Mouse (Mus musculus): ENCODE results near the gene Smyd1. TPM values are rescaled to one million over a fixed set of nuclear protein-coding genes. Genes with fewer than 3 reads are reported as not detected.
"Not testable (repeated sequence)": the region's sequence is repeated elsewhere in the genome, so short reads cannot be mapped to it uniquely, and the experiment has no call there.

The Smyd1 gene
- polyA plus RNA-seq, 1 experiment from 2014 or later: 0.18 TPM

- Histone ChIP-seq H3K4me1 (ENCODE audit: control insufficient read depth, insufficient read depth, low read length) (peaks cover 8% of the 10 kb centered on the region), H3K9me3 (ENCODE audit: control insufficient read depth, low read length) (no peaks in the 10 kb centered on the region), H3K4me3 (replicated peaks; ENCODE audit: low read depth, low read length) (peak overlapping the region; percentile 91), H3K27ac (replicated peaks; ENCODE audit: low read depth, low read length) (peak overlapping the region; percentile 96), H3K27me3 (ENCODE audit: control insufficient read depth, insufficient read depth, low read length) (no peaks in the 10 kb centered on the region), H3K4me2 (ENCODE audit: low read length) (peak overlapping the region; percentile 69), H3K36me3 (ENCODE audit: control insufficient read depth, insufficient read depth, low read length) (no peaks in the 10 kb centered on the region), H3K9ac (replicated peaks; ENCODE audit: low read length) (peak overlapping the region; percentile 98)
- peak; percentile 65 for ATAC-seq (ENCODE audit: low FRiP score, low TSS enrichment)
- no peak for DNase-seq
- WGBS: 2% methylated on average over 8 of the region's 8 CpGs
Observed at GRCm38 (mm10) chr6:71271057-71271388, 51.0 kb downstream of the Smyd1 start.

DNA sequence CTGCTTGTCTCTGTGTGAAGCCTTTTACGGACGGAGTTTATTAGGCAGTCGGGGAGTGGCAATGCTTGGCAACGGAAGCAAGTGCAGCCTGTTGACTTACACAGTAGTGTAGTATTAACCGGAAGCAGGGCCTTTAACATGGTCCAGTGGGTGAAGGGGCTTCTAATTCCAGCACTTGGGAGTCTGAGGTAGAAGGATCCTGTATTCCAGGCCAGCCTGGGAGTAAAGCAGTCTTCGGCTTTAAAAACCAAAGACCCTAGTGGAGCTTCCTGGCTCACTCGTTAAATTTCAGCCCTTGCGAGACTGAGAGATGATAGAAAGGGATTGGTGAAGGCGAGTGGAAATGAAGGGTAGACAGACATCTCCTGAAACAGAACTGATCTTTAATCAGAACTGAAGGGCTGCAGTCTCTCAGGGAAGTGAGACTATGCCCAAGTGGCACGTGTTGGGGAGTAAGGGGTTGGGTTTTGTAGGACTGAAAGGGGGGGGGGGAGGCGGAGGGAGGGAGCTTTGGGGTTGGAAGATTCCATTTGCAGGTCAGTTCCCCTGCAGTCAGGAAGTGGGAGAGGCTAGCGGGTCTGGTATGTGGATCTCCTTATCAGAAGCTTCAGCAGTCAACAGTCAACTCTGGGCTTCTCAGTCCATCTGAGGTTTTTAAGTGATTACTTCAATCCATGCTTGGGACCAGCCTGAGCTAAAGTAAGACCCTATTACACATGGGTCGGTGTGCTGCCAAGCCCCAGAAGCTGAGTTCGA, 51.6 kb downstream of the Smyd1 start:
- Histone ChIP-seq H3K9ac (replicated peaks; ENCODE audit: low read length) (peak overlapping the region; percentile 98), H3K4me1 (ENCODE audit: control insufficient read depth, insufficient read depth, low read length) (peaks cover 8% of the 10 kb centered on the region), H3K27ac (replicated peaks; ENCODE audit: low read depth, low read length) (peak overlapping the region; percentile 96), H3K4me2 (ENCODE audit: low read length) (peak overlapping the region; percentile 69), H3K9me3 (ENCODE audit: control insufficient read depth, low read length) (no peaks in the 10 kb centered on the region), H3K4me3 (replicated peaks; ENCODE audit: low read depth, low read length) (peak overlapping the region; percentile 91), H3K27me3 (ENCODE audit: control insufficient read depth, insufficient read depth, low read length) (no peaks in the 10 kb centered on the region), H3K36me3 (ENCODE audit: control insufficient read depth, insufficient read depth, low read length) (no peaks in the 10 kb centered on the region)
- peak; percentile 58 for DNase-seq
- WGBS: 37% methylated on average over 13 of the region's 14 CpGs
- ATAC-seq (ENCODE audit: low FRiP score, low TSS enrichment): no peak; the same call in 1 of the 2 replicates

GRCm38 (mm10) chr6:71269686-71270050, 52.4 kb downstream of the Smyd1 start:
- H3K9me3 ChIP-seq (ENCODE audit: control insufficient read depth, low read length); H3K4me2 ChIP-seq (ENCODE audit: low read length); H3K27ac ChIP-seq (replicated peaks; ENCODE audit: low read depth, low read length); H3K36me3 ChIP-seq (ENCODE audit: control insufficient read depth, insufficient read depth, low read length); H3K9ac ChIP-seq (replicated peaks; ENCODE audit: low read length); ATAC-seq (ENCODE audit: low FRiP score, low TSS enrichment); H3K27me3 ChIP-seq (ENCODE audit: control insufficient read depth, insufficient read depth, low read length); H3K4me3 ChIP-seq (replicated peaks; ENCODE audit: low read depth, low read length); H3K4me1 ChIP-seq (ENCODE audit: control insufficient read depth, insufficient read depth, low read length); DNase-seq: not testable (repeated sequence)
- 93% methylated on average over 6 of the region's 6 CpGs for WGBS

GRCm38 (mm10) chr6:71268929-71269685, 52.9 kb downstream of the Smyd1 start:
- Histone ChIP-seq H3K4me2 (ENCODE audit: low read length) (no peak overlapping the region), H3K27ac (replicated peaks; ENCODE audit: low read depth, low read length) (no peak overlapping the region), H3K4me1 (ENCODE audit: control insufficient read depth, insufficient read depth, low read length) (peaks cover 8% of the 10 kb centered on the region), H3K27me3 (ENCODE audit: control insufficient read depth, insufficient read depth, low read length) (no peaks in the 10 kb centered on the region), H3K9me3 (ENCODE audit: control insufficient read depth, low read length) (no peaks in the 10 kb centered on the region), H3K4me3 (replicated peaks; ENCODE audit: low read depth, low read length) (no peak overlapping the region), H3K36me3 (ENCODE audit: control insufficient read depth, insufficient read depth, low read length) (no peaks in the 10 kb centered on the region), H3K9ac (replicated peaks; ENCODE audit: low read length) (no peak overlapping the region)
- no peak for ATAC-seq (ENCODE audit: low FRiP score, low TSS enrichment)
- DNase-seq: peak; percentile 24
- 66% methylated on average over 7 of the region's 7 CpGs for WGBS

- not testable (repeated sequence) for ATAC-seq (ENCODE audit: low FRiP score, low TSS enrichment); H3K4me3 ChIP-seq (replicated peaks; ENCODE audit: low read depth, low read length); H3K36me3 ChIP-seq (ENCODE audit: control insufficient read depth, insufficient read depth, low read length); H3K27me3 ChIP-seq (ENCODE audit: control insufficient read depth, insufficient read depth, low read length); H3K4me1 ChIP-seq (ENCODE audit: control insufficient read depth, insufficient read depth, low read length); H3K9ac ChIP-seq (replicated peaks; ENCODE audit: low read length); DNase-seq; H3K9me3 ChIP-seq (ENCODE audit: control insufficient read depth, low read length); H3K27ac ChIP-seq (replicated peaks; ENCODE audit: low read depth, low read length); H3K4me2 ChIP-seq (ENCODE audit: low read length)
- WGBS: 52% methylated on average over 7 of the region's 7 CpGs
Observed at GRCm38 (mm10) chr6:71267603-71268002, 54.4 kb downstream of the Smyd1 start.

DNA sequence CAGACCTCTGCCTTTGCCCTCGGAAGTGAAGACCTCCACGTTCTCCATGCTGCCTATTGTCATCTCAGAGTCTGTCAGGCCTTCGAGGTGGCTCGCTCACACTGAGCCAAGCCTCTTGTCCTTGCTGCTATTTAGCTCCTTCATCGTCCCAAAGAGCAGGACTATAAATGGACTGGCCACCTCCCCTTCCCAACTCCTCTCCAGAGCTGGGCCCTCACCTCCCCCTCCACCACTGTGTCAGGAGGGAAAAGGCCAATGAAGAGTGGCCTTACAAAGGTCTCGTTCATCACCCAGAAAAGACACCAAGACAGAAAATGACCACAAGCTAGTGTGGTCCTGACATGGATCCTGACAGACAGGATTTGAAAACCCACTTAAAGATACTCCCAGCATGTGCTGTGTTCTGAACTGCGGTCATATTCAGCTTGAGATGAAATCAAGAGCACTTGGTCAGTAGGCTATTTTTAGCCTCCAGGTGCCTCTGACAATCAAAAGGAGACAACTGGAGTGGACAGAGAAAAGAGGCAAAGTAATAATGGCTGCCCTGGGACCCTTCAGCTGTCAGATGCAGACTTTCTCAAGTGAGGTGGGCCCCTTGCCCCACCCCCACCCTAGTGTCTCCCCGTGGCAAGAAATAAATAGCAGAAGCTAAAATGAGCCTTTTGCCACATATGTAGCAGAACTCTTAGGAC, 59.7 kb downstream of the Smyd1 start:
- Histone ChIP-seq H3K9ac (replicated peaks; ENCODE audit: low read length) (no peak overlapping the region), H3K4me1 (ENCODE audit: control insufficient read depth, insufficient read depth, low read length) (no peaks in the 10 kb centered on the region), H3K36me3 (ENCODE audit: control insufficient read depth, insufficient read depth, low read length) (no peaks in the 10 kb centered on the region), H3K4me2 (ENCODE audit: low read length) (no peak overlapping the region), H3K9me3 (ENCODE audit: control insufficient read depth, low read length) (no peaks in the 10 kb centered on the region), H3K27me3 (ENCODE audit: control insufficient read depth, insufficient read depth, low read length) (no peaks in the 10 kb centered on the region), H3K27ac (replicated peaks; ENCODE audit: low read depth, low read length) (no peak overlapping the region), H3K4me3 (replicated peaks; ENCODE audit: low read depth, low read length) (no peak overlapping the region)
- WGBS: 85% methylated on average over 8 of the region's 8 CpGs
- DNase-seq: no peak
- ATAC-seq (ENCODE audit: low FRiP score, low TSS enrichment): no peak

GRCm38 (mm10) chr6:71261060-71261459, 61.0 kb downstream of the Smyd1 start:
- H3K27ac ChIP-seq (replicated peaks; ENCODE audit: low read depth, low read length): no peak overlapping the region
- no peak overlapping the region for H3K4me3 ChIP-seq (replicated peaks; ENCODE audit: low read depth, low read length)
- no peak for ATAC-seq (ENCODE audit: low FRiP score, low TSS enrichment)
- WGBS: 94% methylated on average over 3 of the region's 3 CpGs
- no peak overlapping the region for H3K4me2 ChIP-seq (ENCODE audit: low read length)
- H3K9ac ChIP-seq (replicated peaks; ENCODE audit: low read length): no peak overlapping the region
- H3K4me1 ChIP-seq (ENCODE audit: control insufficient read depth, insufficient read depth, low read length): no peaks in the 10 kb centered on the region
- DNase-seq: no peak
- H3K36me3 ChIP-seq (ENCODE audit: control insufficient read depth, insufficient read depth, low read length): no peaks in the 10 kb centered on the region
- no peaks in the 10 kb centered on the region for H3K9me3 ChIP-seq (ENCODE audit: control insufficient read depth, low read length)
- no peaks in the 10 kb centered on the region for H3K27me3 ChIP-seq (ENCODE audit: control insufficient read depth, insufficient read depth, low read length)

DNA sequence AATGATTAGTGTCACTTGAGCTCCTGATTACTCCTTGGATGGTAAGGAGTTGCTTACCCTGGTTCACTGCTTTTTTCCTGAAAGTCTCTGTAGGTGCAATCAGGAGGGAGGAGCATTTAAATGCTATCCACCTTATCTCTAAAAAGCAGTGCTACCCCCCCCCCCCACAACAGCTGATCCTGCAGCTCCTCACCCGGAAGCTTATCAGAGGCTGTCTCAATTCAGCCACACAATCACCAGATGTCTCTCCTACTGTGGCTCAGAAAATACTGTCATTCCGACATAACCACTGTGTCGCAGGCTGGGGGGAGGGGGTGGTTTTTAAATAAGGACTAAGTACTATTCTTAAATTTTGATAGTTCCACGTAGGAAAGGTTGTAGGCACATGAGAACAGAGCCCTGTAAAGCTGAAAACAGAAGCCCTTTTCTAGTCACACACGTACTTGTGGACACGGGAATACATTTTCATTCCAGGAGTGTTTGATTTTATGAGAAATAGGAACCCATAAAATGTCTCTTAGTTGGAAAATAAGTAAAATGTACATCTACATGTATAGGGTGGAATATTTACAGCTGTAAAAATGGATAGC, 61.9 kb downstream of the Smyd1 start:
- Histone ChIP-seq H3K4me1 (ENCODE audit: control insufficient read depth, insufficient read depth, low read length) (no peaks in the 10 kb centered on the region), H3K4me2 (ENCODE audit: low read length) (no peak overlapping the region), H3K9me3 (ENCODE audit: control insufficient read depth, low read length) (no peaks in the 10 kb centered on the region), H3K27me3 (ENCODE audit: control insufficient read depth, insufficient read depth, low read length) (no peaks in the 10 kb centered on the region), H3K9ac (replicated peaks; ENCODE audit: low read length) (no peak overlapping the region), H3K27ac (replicated peaks; ENCODE audit: low read depth, low read length) (no peak overlapping the region), H3K36me3 (ENCODE audit: control insufficient read depth, insufficient read depth, low read length) (no peaks in the 10 kb centered on the region), H3K4me3 (replicated peaks; ENCODE audit: low read depth, low read length) (no peak overlapping the region)
- DNase-seq (peak; percentile 1), ATAC-seq (ENCODE audit: low FRiP score, low TSS enrichment) (no peak)
- 59% methylated on average over 6 of the region's 6 CpGs for WGBS

Measured in midbrain, embryonic 14.5 days (tissue).